Mouse (Mus musculus) embryonic facial prominence, embryonic 12.5 days (tissue): ENCODE data around the gene Ppp1r9b. TPM values are rescaled to one million over a fixed set of nuclear protein-coding genes. Genes with fewer than 3 reads are reported as not detected.

Experiments
- polyA plus RNA-seq: library from polyadenylated mRNA; unstranded; fragments of >200 nt; fragmentation: Nextera tagmentation; extraction: Ambion mirVana; gene quantifications from 2 replicates; pipeline ENCODE4 v1.2.1, GENCODE M21; 2016

The Ppp1r9b gene
- polyA plus RNA-seq, 1 experiment from 2014 or later: 14.4 TPM

Other genes starting within 250 kb of the Ppp1r9b start
- gene Cdc34b, start 249.3 kb upstream of the Ppp1r9b start, polyA plus RNA-seq: 0.22 and 0.25 TPM in 2 replicates
- gene Tmem92, start 208.3 kb upstream of the Ppp1r9b start, polyA plus RNA-seq: not detected in 2 replicates
- 512 and 623 TPM in 2 replicates for gene Col1a1, start 54.8 kb upstream of the Ppp1r9b start, polyA plus RNA-seq
- gene Hils1, start 23.4 kb upstream of the Ppp1r9b start, polyA plus RNA-seq: not detected in 2 replicates
- 1.5 and 1.8 TPM in 2 replicates for gene Sgca, start 14.7 kb upstream of the Ppp1r9b start, polyA plus RNA-seq
- gene Samd14, start 18.8 kb downstream of the Ppp1r9b start, polyA plus RNA-seq: 50.3 and 50.9 TPM in 2 replicates
- 27.5 and 30.4 TPM in 2 replicates for gene Pdk2, start 50.3 kb downstream of the Ppp1r9b start, polyA plus RNA-seq
- gene Itga3, start 85.8 kb downstream of the Ppp1r9b start, polyA plus RNA-seq: 10.5 and 10.9 TPM in 2 replicates
- gene Dlx3, start 129.1 kb downstream of the Ppp1r9b start, polyA plus RNA-seq: 20.2 and 21.8 TPM in 2 replicates
- gene Dlx4, start 155.2 kb downstream of the Ppp1r9b start, polyA plus RNA-seq: 4.9 and 5.7 TPM in 2 replicates